Mouse (Mus musculus) retina, postnatal 7 days (tissue): ENCODE measurements around the gene Lrfn4.

Source experiments
- DNase-seq: peaks from one replicate; pipeline ENCODE4 v3.0.0-alpha.2; 2012; ENCODE audit warnings: low read depth, low spot score

The Lrfn4 gene

DNA sequence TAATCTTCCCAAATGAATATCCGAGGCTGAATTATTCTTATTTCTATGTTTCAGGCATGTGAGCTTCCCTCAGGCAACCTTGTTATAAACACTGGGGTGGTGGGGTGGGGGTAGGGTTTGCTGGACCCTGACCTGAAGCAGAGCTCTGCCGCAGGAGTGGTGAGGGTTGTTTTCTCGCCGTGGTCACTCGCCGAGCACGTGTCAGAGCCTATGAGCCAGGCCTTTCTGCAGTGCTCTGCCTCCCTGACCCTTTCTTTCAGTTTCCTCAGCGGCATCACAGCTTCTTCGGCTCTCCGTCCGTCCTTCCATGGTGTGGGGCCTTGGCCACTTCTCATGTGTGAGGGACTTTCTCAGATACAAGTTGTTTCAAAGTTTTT is 45.2 kb downstream of the Lrfn4 start:
- DNase-seq, result no peak

DNA sequence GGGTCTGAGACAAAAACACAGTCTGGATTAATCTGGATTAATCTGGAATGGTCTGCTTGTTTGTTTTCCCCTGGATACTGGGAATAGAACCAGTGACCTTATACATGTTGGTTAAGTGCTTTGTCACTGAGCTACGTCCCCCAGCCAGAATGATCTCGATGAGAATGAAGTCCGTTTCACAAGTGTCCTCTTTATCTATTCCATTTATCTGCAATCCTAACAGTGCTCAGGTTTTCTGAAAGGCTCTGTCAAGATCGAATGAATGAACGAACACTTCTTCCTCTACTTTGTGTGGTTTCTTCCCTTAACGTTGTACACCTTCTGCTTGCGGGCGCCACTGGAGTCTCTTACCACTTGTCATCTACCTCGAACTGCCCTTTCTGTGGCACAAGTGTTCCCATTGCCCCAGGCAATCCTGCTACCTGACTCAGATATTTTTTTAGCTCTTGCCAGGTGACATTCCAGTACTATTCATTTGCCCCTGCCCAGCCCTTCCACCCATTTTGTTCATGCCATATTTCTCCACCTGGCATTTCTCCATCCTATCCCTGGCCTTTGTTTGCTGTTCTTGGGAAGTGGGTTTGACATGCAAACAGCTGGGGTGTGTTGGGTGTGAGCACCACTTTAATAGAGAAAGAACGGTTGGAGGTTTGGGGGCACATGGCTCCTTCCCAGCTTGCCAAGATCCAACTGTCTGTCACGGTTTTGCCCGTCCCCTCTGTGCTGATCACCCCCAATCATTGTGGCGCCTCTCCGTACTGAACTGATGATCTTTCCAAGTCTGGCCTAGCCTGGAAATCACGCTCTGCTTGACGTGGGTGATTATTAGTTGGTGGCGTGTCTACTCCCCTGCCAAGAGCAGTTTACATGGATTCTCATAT is 45.9 kb downstream of the Lrfn4 start:
- no peak for DNase-seq

- DNase-seq, result no peak
These were observed 46.6 kb downstream of the Lrfn4 start for GRCm38 (mm10) chr19:4568832-4569231.

DNA sequence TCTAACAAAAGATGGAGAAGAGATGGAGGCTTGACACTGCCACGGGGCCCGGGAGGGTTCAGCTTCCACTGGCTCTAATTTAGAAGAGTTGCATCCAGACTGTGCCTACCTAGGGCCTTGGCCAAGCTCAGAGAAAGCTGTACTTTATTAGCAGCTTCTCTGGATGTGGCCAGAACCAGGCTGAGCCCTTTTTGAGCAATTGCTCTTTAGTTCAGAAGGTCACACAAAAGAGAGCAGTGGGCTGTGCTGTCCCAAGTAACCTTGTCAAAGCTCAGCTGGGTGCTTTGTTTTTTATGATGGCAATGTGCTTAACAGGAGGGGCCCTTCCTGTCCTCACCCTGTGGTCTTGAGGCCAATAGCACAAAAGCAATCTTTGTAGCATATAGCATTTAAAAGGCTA is 47.8 kb downstream of the Lrfn4 start:
- no peak for DNase-seq

DNA sequence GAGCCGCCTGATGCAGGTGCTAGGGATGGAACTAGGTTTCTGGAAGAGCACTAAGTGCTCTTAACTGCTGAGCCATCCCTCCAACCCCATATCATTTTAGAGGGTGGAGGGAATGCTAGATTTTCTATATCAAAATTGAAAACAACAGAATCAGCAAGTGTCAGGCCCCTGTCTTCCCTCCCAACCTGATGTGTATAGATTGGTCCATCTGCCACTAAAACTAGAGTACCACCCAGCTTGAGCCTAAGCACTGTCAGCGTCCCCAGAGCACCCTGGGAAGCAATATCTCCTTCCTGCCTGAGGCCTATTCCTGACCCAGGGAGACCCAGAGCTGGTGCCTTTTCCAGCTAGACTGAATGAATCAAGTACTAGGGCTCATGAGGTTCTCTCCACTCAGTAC is 48.6 kb downstream of the Lrfn4 start:
- no peak for DNase-seq

- no peak for DNase-seq
These were observed 49.8 kb downstream of the Lrfn4 start for GRCm38 (mm10) chr19:4565678-4566077.
